Mouse (Mus musculus): ENCODE results near the gene Fhit.
"Not testable (repeated sequence)": the region's sequence is repeated elsewhere in the genome, so short reads cannot be mapped to it uniquely, and the experiment has no call there.

The Fhit gene

GRCm38 (mm10) chr14:11161751-11162231 lies at the start of gene Fhit:
Fhit (minus strand) TSS chr14:11162035.
- DNase-seq (ENCODE audit: low spot score in 2 of 2), result peak; percentile 84 to 94

- no peak for DNase-seq (ENCODE audit: low spot score in 2 of 2)
Measured at GRCm38 (mm10) chr14:11206786-11207185, 45.0 kb upstream of the Fhit start.

GRCm38 (mm10) chr14:11160806-11161450 lies 907 bp downstream of the Fhit start:
- DNase-seq (ENCODE audit: low spot score in 2 of 2), result peak; percentile 70 to 91

- DNase-seq (ENCODE audit: low spot score in 2 of 2), result peak in 1 of 2 experiments; percentile 12
Measured at GRCm38 (mm10) chr14:11159641-11160040, 2.2 kb downstream of the Fhit start.

GRCm38 (mm10) chr14:11159021-11159420 lies 2.8 kb downstream of the Fhit start:
- peak in 1 of 2 experiments; percentile 2 for DNase-seq (ENCODE audit: low spot score in 2 of 2)

GRCm38 (mm10) chr14:11157741-11158140 lies 4.1 kb downstream of the Fhit start:
- DNase-seq (ENCODE audit: low spot score in 2 of 2), result no peak

- no peak for DNase-seq (ENCODE audit: low spot score in 2 of 2)
Measured at GRCm38 (mm10) chr14:11151634-11152321, 10.1 kb downstream of the Fhit start.

- no peak for DNase-seq (ENCODE audit: low spot score in 2 of 2)
Measured at GRCm38 (mm10) chr14:11133787-11134735, 27.8 kb downstream of the Fhit start.

GRCm38 (mm10) chr14:11132637-11133474 lies 29.0 kb downstream of the Fhit start:
- DNase-seq (ENCODE audit: low spot score in 2 of 2), result no peak

- DNase-seq (ENCODE audit: low spot score in 2 of 2), result no peak
Measured at GRCm38 (mm10) chr14:11125096-11125495, 36.7 kb downstream of the Fhit start.

GRCm38 (mm10) chr14:11119076-11119475 lies 42.8 kb downstream of the Fhit start:
- no peak for DNase-seq (ENCODE audit: low spot score in 2 of 2)

GRCm38 (mm10) chr14:11085596-11085995 lies 76.2 kb downstream of the Fhit start:
- peak in 1 of 2 experiments; percentile 7 for DNase-seq (ENCODE audit: low spot score in 2 of 2)

GRCm38 (mm10) chr14:11083946-11084345 lies 77.9 kb downstream of the Fhit start:
- DNase-seq (ENCODE audit: low spot score in 2 of 2), result no peak

- DNase-seq (ENCODE audit: low spot score in 2 of 2), result peak in 1 of 2 experiments; percentile 8
Measured at GRCm38 (mm10) chr14:11083462-11083861, 78.4 kb downstream of the Fhit start.

- no peak for DNase-seq (ENCODE audit: low spot score in 2 of 2)
Measured at GRCm38 (mm10) chr14:11063594-11063993, 98.2 kb downstream of the Fhit start.

- DNase-seq (ENCODE audit: low spot score in 2 of 2), result peak in 1 of 2 experiments; percentile 13
Measured at GRCm38 (mm10) chr14:11060221-11060620, 101.6 kb downstream of the Fhit start.

GRCm38 (mm10) chr14:11039503-11040300 lies 122.1 kb downstream of the Fhit start:
- not testable (repeated sequence) for DNase-seq (ENCODE audit: low spot score in 2 of 2)

- no peak for DNase-seq (ENCODE audit: low spot score in 2 of 2)
Measured at GRCm38 (mm10) chr14:11021391-11021790, 140.4 kb downstream of the Fhit start.

- peak; percentile 2 to 36 for DNase-seq (ENCODE audit: low spot score in 2 of 2)
Measured at GRCm38 (mm10) chr14:10978651-10979050, 183.2 kb downstream of the Fhit start.

GRCm38 (mm10) chr14:10941647-10942046 lies 220.2 kb downstream of the Fhit start:
- no peak for DNase-seq (ENCODE audit: low spot score in 2 of 2)

Data from frontal cortex, postnatal 36 days (tissue).